Mouse (Mus musculus) megakaryocyte, embryonic 14.5 days (primary cell): ENCODE data around the gene Rps6kb2.

Experiments used
- FLI1 ChIP-seq: IDR thresholded peaks from 2 replicates; pipeline ENCODE4 v1.6.1; 2012; ENCODE audit warnings: low read length, inconsistent platforms, mixed read lengths
- GATA1 ChIP-seq: IDR thresholded peaks from 3 replicates; pipeline ENCODE4 v1.6.1; 2012; ENCODE audit warnings: mixed read lengths, low read length, inconsistent platforms, borderline replicate concordance

- TF ChIP-seq GATA1 (no peak), FLI1 (no peak)
Measured at GRCm38 (mm10) chr19:4196048-4196447, 32.9 kb upstream of the Rps6kb2 start.
